Mouse (Mus musculus) duodenum, adult 2 months (tissue): ENCODE data around the gene Pitpna. TPM values are rescaled to one million over a fixed set of nuclear protein-coding genes. Genes with fewer than 3 reads are reported as not detected.

ENCODE experiments used
- polyA plus RNA-seq: library from polyadenylated mRNA; depleted of rRNA; stranded (reverse); fragments of >200 nt; gene quantifications from 2 replicates; pipeline ENCODE4 v1.2.3, GENCODE M21; 2012; ENCODE audit warnings: low replicate concordance; rRNA removed

The Pitpna gene
- polyA plus RNA-seq: 143 and 194 TPM in 2 replicates

GRCm38 (mm10) chr11:75587493-75588284 is at the start of gene Pitpna:
Pitpna (plus strand) TSS chr11:75588097.

GRCm38 (mm10) chr11:75630645-75631229 is 42.8 kb downstream of the Pitpna start, which contains the start of gene Inpp5k:
Inpp5k (plus strand) TSS chr11:75630988.

GRCm38 (mm10) chr11:75650311-75650710 is 62.4 kb downstream of the Pitpna start, which contains the start of gene Myo1c:
Myo1c (plus strand) TSS chr11:75650504.

Other genes with a start within 250 kb of the Pitpna start
- 7.4 and 8.7 TPM in 2 replicates for gene Rpa1, start 239.8 kb upstream of the Pitpna start, polyA plus RNA-seq
- 0.58 and 2.1 TPM in 2 replicates for gene Smyd4, start 239.7 kb upstream of the Pitpna start, polyA plus RNA-seq
- 9.8 and 10.9 TPM in 2 replicates for gene Serpinf1, start 165.4 kb upstream of the Pitpna start, polyA plus RNA-seq
- gene Serpinf2, start 148.5 kb upstream of the Pitpna start, polyA plus RNA-seq: 3.2 and 3.3 TPM in 2 replicates
- gene Wdr81, start 133.4 kb upstream of the Pitpna start, polyA plus RNA-seq: 13.6 and 13.8 TPM in 2 replicates
- gene Tlcd2, start 126.4 kb upstream of the Pitpna start, polyA plus RNA-seq: 38.3 and 89.6 TPM in 2 replicates
- gene Prpf8, start 101.3 kb upstream of the Pitpna start, polyA plus RNA-seq: 21.5 and 27.7 TPM in 2 replicates
- gene Rilp, start 78.0 kb upstream of the Pitpna start, polyA plus RNA-seq: 11.0 and 15.7 TPM in 2 replicates
- gene Scarf1, start 74.6 kb upstream of the Pitpna start, polyA plus RNA-seq: 9.0 and 11.0 TPM in 2 replicates
- 163 and 552 TPM in 2 replicates for gene Slc43a2, start 56.4 kb upstream of the Pitpna start, polyA plus RNA-seq
- gene Inpp5k, start 42.9 kb downstream of the Pitpna start, polyA plus RNA-seq: 18.2 and 22.7 TPM in 2 replicates
- 16.5 and 24.2 TPM in 2 replicates for gene Myo1c, start 62.4 kb downstream of the Pitpna start, polyA plus RNA-seq
- 96.3 and 124 TPM in 2 replicates for gene Crk, start 91.2 kb downstream of the Pitpna start, polyA plus RNA-seq
- gene Ywhae, start 144.8 kb downstream of the Pitpna start, polyA plus RNA-seq: 34.1 and 37.6 TPM in 2 replicates
- gene Doc2b, start 208.0 kb downstream of the Pitpna start, polyA plus RNA-seq: 0.28 and 0.33 TPM in 2 replicates